Mouse (Mus musculus): ENCODE results near the gene Chn1. TPM values are rescaled to one million over a fixed set of nuclear protein-coding genes. Genes with fewer than 3 reads are reported as not detected.

Chn1 gene
- polyA plus RNA-seq, 1 experiment from 2014 or later = 26.9 TPM

DNA sequence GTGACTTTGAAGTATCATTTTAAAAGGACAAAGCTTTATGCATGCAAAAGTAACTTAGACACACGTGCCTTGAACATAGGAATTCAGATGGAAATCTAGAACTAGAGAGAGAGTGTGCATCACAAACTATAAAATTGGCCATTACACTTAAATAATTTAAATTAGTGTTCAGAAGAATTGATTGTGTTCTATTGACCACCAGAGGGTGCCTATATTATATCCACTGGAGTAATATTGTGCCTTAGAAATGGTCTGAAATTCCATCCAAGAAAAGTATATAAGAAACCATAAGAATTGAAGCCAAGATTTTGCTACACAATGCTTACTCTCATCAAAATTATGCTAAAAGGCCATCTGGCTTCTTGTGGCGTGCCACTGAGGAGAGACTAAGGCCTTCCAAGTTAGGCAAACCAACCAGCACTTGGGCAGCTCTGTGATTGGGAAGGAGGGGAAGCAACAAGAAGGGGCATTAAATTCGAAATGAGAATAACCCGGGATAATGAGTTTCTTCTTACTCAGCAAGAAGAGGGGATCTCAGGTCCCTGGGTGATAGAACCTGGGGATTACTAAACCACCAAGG lies 4.0 kb upstream of the Chn1 start:
- WGBS = 80% methylated on average over 4 of the region's 4 CpGs
- no peaks in the 10 kb centered on the region for H3K4me1 ChIP-seq (ENCODE audit: insufficient read depth, low read depth, low read length)
- TF ChIP-seq CTCF (IDR thresholded peaks at IDR 0.05) = 0 out of 2 replicates have a peak, but pooled peaks have one; percentile 8
- no peak for TF ChIP-seq EP300 (IDR thresholded peaks at IDR 0.05)

DNA sequence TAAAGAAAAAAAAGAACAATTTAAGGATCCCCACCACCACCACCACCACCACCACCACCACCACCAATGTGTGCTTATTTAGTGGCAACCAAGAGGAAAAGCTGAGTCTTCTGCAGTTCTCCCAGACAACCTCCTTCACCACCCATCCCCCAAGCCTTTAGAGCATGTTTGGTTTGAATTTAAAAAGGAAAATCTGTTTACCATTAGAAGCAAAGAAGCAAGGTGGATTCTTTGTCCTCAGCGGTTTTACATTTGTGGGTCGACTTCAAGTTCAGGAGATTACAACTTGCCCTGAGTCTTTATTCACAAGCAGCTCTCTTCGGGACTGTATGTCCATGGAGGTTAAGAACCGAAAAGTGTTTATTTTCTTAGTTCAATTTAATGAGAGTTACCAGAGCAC lies 1.8 kb upstream of the Chn1 start:
- DNase-seq (ENCODE audit: low spot score) (no peak), ATAC-seq (no peak)
- no peak for TF ChIP-seq CTCF (IDR thresholded peaks at IDR 0.05)
- TF ChIP-seq EP300 (IDR thresholded peaks at IDR 0.05) = no peak
- no peaks in the 10 kb centered on the region for H3K4me1 ChIP-seq (ENCODE audit: insufficient read depth, low read depth, low read length)
- 24% methylated on average over 4 of the region's 4 CpGs for WGBS
- no peak overlapping the region for H3K4me2 ChIP-seq (replicated peaks; ENCODE audit: low read depth, low read length)
- H3K4me3 ChIP-seq (ENCODE audit: low read depth, low read length) = no peak overlapping the region
- H3K9me3 ChIP-seq (ENCODE audit: low read length) = no peaks in the 10 kb centered on the region
- H3K27ac ChIP-seq (ENCODE audit: low read length) = no peak overlapping the region
- no peaks in the 10 kb centered on the region for H3K36me3 ChIP-seq (ENCODE audit: insufficient read depth, low read length)
- H3K9ac ChIP-seq (replicated peaks; ENCODE audit: low read depth) = no peak overlapping the region
- peaks cover 19% of the 10 kb centered on the region for H3K27me3 ChIP-seq (replicated peaks; ENCODE audit: insufficient read depth, low read length)

More for the DNA sequence above, 4.0 kb upstream of the Chn1 start:
- no peak overlapping the region for H3K4me2 ChIP-seq (replicated peaks; ENCODE audit: low read depth, low read length)
- peaks cover 19% of the 10 kb centered on the region for H3K27me3 ChIP-seq (replicated peaks; ENCODE audit: insufficient read depth, low read length)
- no peak overlapping the region for H3K4me3 ChIP-seq (ENCODE audit: low read depth, low read length)
- DNase-seq (ENCODE audit: low spot score) (no peak), ATAC-seq (no peak)
- H3K9me3 ChIP-seq (ENCODE audit: low read length) = no peaks in the 10 kb centered on the region
- no peaks in the 10 kb centered on the region for H3K36me3 ChIP-seq (ENCODE audit: insufficient read depth, low read length)
- H3K27ac ChIP-seq (ENCODE audit: low read length) = no peak overlapping the region
- H3K9ac ChIP-seq (replicated peaks; ENCODE audit: low read depth) = no peak overlapping the region

DNA sequence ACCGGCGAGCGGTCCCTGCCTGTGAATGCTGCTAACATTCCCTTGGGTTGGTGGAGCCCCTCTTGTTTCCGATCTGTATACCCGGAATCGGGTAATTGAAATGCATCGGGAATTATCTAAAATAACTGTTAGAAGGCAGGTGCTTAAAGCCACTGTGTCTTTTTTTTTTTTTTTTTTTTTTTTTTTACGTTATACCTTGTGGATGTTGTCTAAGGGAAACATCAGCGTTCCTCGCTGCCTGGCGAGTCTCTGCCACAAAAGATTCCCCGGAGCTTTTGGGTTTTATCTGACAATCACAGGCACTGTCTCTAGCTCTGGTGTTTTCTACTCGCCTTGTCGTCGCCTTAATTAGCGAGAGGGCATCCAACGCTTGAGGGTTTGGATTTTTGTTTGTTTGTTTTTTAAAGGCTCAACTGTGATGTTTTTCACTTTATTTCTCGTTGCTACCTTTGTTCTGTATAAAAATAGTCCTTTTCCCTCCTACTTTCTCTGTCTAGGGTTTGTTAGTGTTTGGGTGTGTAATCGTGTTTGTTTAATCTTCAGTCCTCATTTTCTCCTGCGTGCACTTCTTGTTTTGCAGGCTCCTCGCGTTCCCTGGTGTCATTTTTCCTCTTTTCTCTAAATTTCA lies 651 bp upstream of the Chn1 start:
- WGBS = 2% methylated on average over 22 of the region's 22 CpGs
- no peak for DNase-seq (ENCODE audit: low spot score)
- no peak overlapping the region for H3K27ac ChIP-seq (ENCODE audit: low read length)

DNA sequence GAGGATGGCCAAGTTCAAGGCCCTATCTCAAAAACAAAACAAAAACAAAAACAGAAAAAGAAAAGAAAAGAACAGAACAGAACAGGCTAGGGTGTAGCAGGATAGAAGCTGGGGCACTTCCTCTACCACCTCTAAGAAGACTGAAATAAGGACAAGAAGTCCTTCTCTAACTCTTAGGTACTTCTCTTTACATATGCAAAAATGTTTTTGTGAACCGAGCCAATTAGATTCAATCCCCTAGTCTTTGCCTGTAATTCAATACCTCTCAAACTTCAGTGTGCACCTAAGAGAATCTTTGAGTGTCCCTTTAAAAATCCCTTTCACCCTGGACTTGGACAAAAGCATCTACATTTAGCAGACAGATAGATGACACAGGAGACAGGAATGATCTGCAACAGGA lies 2.2 kb downstream of the Chn1 start:
- Histone ChIP-seq H3K27ac (ENCODE audit: low read length) (no peak overlapping the region), H3K4me1 (ENCODE audit: insufficient read depth, low read depth, low read length) (no peaks in the 10 kb centered on the region), H3K27me3 (replicated peaks; ENCODE audit: insufficient read depth, low read length) (peaks cover 18% of the 10 kb centered on the region), H3K36me3 (ENCODE audit: insufficient read depth, low read length) (no peaks in the 10 kb centered on the region), H3K9me3 (ENCODE audit: low read length) (no peaks in the 10 kb centered on the region), H3K9ac (replicated peaks; ENCODE audit: low read depth) (no peak overlapping the region), H3K4me2 (replicated peaks; ENCODE audit: low read depth, low read length) (no peak overlapping the region), H3K4me3 (ENCODE audit: low read depth, low read length) (no peak overlapping the region)
- no peak for TF ChIP-seq EP300 (IDR thresholded peaks at IDR 0.05)
- TF ChIP-seq CTCF (IDR thresholded peaks at IDR 0.05) = no peak
- ATAC-seq (no peak), DNase-seq (ENCODE audit: low spot score) (no peak)
- WGBS = 45% methylated on average over 1 of the region's 1 CpGs

More for the DNA sequence above, 651 bp upstream of the Chn1 start:
- Histone ChIP-seq H3K4me2 (replicated peaks; ENCODE audit: low read depth, low read length) (peak overlapping the region; percentile 89), H3K9me3 (ENCODE audit: low read length) (no peaks in the 10 kb centered on the region), H3K4me3 (ENCODE audit: low read depth, low read length) (peak overlapping the region; percentile 75), H3K4me1 (ENCODE audit: insufficient read depth, low read depth, low read length) (no peaks in the 10 kb centered on the region), H3K27me3 (replicated peaks; ENCODE audit: insufficient read depth, low read length) (peaks cover 19% of the 10 kb centered on the region), H3K36me3 (ENCODE audit: insufficient read depth, low read length) (no peaks in the 10 kb centered on the region), H3K9ac (replicated peaks; ENCODE audit: low read depth) (peak overlapping the region; percentile 26; the same call in 1 of the 2 replicates)
- TF ChIP-seq EP300 (IDR thresholded peaks at IDR 0.05) = no peak
- TF ChIP-seq CTCF (IDR thresholded peaks at IDR 0.05) = no peak
- no peak for ATAC-seq

DNA sequence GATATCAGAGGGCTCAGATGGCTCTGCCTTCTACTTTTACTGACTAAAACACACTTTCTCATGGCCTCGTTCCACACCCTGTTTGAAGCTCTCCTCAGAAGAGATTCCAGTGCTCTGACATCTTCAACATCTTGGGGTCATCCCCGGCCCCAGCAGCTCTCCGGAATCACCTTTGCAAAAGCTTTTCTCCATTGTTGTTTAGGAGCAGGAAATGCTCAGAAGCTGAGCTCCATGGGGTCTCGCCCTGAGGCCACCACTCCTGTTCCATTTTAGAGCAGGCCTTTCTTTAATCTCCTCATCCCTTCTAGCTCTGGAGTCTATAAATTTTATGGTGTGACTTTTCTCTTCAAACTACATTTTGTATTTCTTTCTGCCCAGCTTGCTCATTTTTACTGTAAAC lies 6.5 kb downstream of the Chn1 start:
- DNase-seq (ENCODE audit: low spot score) (no peak), ATAC-seq (no peak)
- Histone ChIP-seq H3K9me3 (ENCODE audit: low read length) (no peaks in the 10 kb centered on the region), H3K4me2 (replicated peaks; ENCODE audit: low read depth, low read length) (no peak overlapping the region), H3K27me3 (replicated peaks; ENCODE audit: insufficient read depth, low read length) (no peaks in the 10 kb centered on the region), H3K27ac (ENCODE audit: low read length) (no peak overlapping the region), H3K4me3 (ENCODE audit: low read depth, low read length) (no peak overlapping the region), H3K9ac (replicated peaks; ENCODE audit: low read depth) (no peak overlapping the region), H3K4me1 (ENCODE audit: insufficient read depth, low read depth, low read length) (no peaks in the 10 kb centered on the region), H3K36me3 (ENCODE audit: insufficient read depth, low read length) (no peaks in the 10 kb centered on the region)
- 72% methylated on average over 4 of the region's 4 CpGs for WGBS
- TF ChIP-seq EP300 (IDR thresholded peaks at IDR 0.05) = no peak
- no peak for TF ChIP-seq CTCF (IDR thresholded peaks at IDR 0.05)

DNA sequence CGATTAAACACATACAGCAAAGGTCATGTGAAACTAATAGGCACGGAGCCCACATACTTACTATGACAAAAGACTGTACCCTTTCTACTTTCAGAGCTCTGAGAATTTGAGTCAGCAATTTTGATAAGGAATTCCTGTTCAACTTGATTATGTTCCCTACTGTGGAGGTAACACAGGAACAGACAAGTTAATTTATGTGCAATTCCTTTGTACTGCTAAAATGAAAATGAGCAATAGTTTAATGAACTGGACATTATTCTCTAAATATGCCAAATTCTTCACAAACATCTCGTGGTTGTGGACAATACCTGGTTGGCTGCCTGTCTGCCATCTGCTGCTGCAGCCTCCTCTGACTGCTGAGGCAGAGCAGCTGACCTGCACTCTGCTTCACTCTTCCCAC lies 11.6 kb downstream of the Chn1 start:
- Histone ChIP-seq H3K27ac (ENCODE audit: low read length) (no peak overlapping the region), H3K36me3 (ENCODE audit: insufficient read depth, low read length) (no peaks in the 10 kb centered on the region), H3K9ac (replicated peaks; ENCODE audit: low read depth) (no peak overlapping the region), H3K9me3 (ENCODE audit: low read length) (no peaks in the 10 kb centered on the region), H3K4me1 (ENCODE audit: insufficient read depth, low read depth, low read length) (no peaks in the 10 kb centered on the region), H3K4me3 (ENCODE audit: low read depth, low read length) (no peak overlapping the region), H3K4me2 (replicated peaks; ENCODE audit: low read depth, low read length) (no peak overlapping the region), H3K27me3 (replicated peaks; ENCODE audit: insufficient read depth, low read length) (no peaks in the 10 kb centered on the region)
- no peak for DNase-seq (ENCODE audit: low spot score)
- no peak for ATAC-seq
- WGBS = 62% methylated on average over 3 of the region's 3 CpGs
- TF ChIP-seq EP300 (IDR thresholded peaks at IDR 0.05) = no peak
- TF ChIP-seq CTCF (IDR thresholded peaks at IDR 0.05) = no peak
